Mouse (Mus musculus): ENCODE data around the gene Zfp219. TPM values are rescaled to one million over a fixed set of nuclear protein-coding genes. Genes with fewer than 3 reads are reported as not detected.

Gene Zfp219
- polyA plus RNA-seq, 1 experiment from 2014 or later, result 33.7 TPM

- no peaks in the 10 kb centered on the region for H3K9me3 ChIP-seq (replicated peaks)
- no peaks in the 10 kb centered on the region for H3K27me3 ChIP-seq
- WGBS, result 4% methylated on average over 9 of the region's 9 CpGs
- peak overlapping the region; percentile 34; the same call in 1 of the 2 replicates for H3K27ac ChIP-seq (replicated peaks)
- H3K4me3 ChIP-seq (replicated peaks), result peak overlapping the region; percentile 21
- 0 out of 2 replicates have a peak, but pooled peaks have one; percentile 16 for ATAC-seq (ENCODE audit: insufficient number of reproducible peaks, low FRiP score, low TSS enrichment, low read depth)
- peaks cover 46% of the 10 kb centered on the region for H3K4me1 ChIP-seq
- H3K36me3 ChIP-seq, result peaks cover 27% of the 10 kb centered on the region
- no peak overlapping the region for H3K9ac ChIP-seq
- H3K4me2 ChIP-seq (replicated peaks), result peak overlapping the region; percentile 39
Observed at GRCm38 (mm10) chr14:52010446-52011111, 10.0 kb downstream of the Zfp219 start.

GRCm38 (mm10) chr14:52009841-52010240, 10.7 kb downstream of the Zfp219 start:
- Histone ChIP-seq H3K4me2 (replicated peaks) (peak overlapping the region; percentile 39; the same call in 1 of the 2 replicates), H3K9ac (no peak overlapping the region), H3K4me1 (peaks cover 41% of the 10 kb centered on the region), H3K27ac (replicated peaks) (no peak overlapping the region), H3K27me3 (no peaks in the 10 kb centered on the region), H3K4me3 (replicated peaks) (no peak overlapping the region), H3K9me3 (replicated peaks) (no peaks in the 10 kb centered on the region), H3K36me3 (peaks cover 33% of the 10 kb centered on the region)
- 63% methylated on average over 6 of the region's 6 CpGs for WGBS
- ATAC-seq (ENCODE audit: insufficient number of reproducible peaks, low FRiP score, low TSS enrichment, low read depth), result no peak

- Histone ChIP-seq H3K9ac (no peak overlapping the region), H3K27me3 (no peaks in the 10 kb centered on the region), H3K9me3 (replicated peaks) (no peaks in the 10 kb centered on the region), H3K4me1 (peaks cover 41% of the 10 kb centered on the region), H3K27ac (replicated peaks) (no peak overlapping the region), H3K4me3 (replicated peaks) (peak overlapping the region; percentile 14; the same call in 1 of the 2 replicates), H3K36me3 (peaks cover 38% of the 10 kb centered on the region), H3K4me2 (replicated peaks) (peak overlapping the region; percentile 37)
- no peak for ATAC-seq (ENCODE audit: insufficient number of reproducible peaks, low FRiP score, low TSS enrichment, low read depth)
- WGBS, result 49% methylated on average over 26 of the region's 26 CpGs
Observed at GRCm38 (mm10) chr14:52009361-52009760, 11.2 kb downstream of the Zfp219 start.

- H3K4me1 ChIP-seq, result peaks cover 36% of the 10 kb centered on the region
- WGBS, result 52% methylated on average over 38 of the region's 38 CpGs
- H3K27ac ChIP-seq (replicated peaks), result no peak overlapping the region
- peak overlapping the region; percentile 37 for H3K4me2 ChIP-seq (replicated peaks)
- peak; percentile 76 for ATAC-seq (ENCODE audit: insufficient number of reproducible peaks, low FRiP score, low TSS enrichment, low read depth)
- H3K27me3 ChIP-seq, result no peaks in the 10 kb centered on the region
- peaks cover 46% of the 10 kb centered on the region for H3K36me3 ChIP-seq
- peak overlapping the region; percentile 14 for H3K4me3 ChIP-seq (replicated peaks)
- H3K9ac ChIP-seq, result no peak overlapping the region
- no peaks in the 10 kb centered on the region for H3K9me3 ChIP-seq (replicated peaks)
Observed at GRCm38 (mm10) chr14:52008321-52009203, 12.0 kb downstream of the Zfp219 start.

- no peaks in the 10 kb centered on the region for H3K27me3 ChIP-seq
- H3K9ac ChIP-seq, result no peak overlapping the region
- H3K4me2 ChIP-seq (replicated peaks), result no peak overlapping the region
- ATAC-seq (ENCODE audit: insufficient number of reproducible peaks, low FRiP score, low TSS enrichment, low read depth), result no peak
- H3K4me3 ChIP-seq (replicated peaks), result no peak overlapping the region
- H3K27ac ChIP-seq (replicated peaks), result no peak overlapping the region
- peaks cover 30% of the 10 kb centered on the region for H3K4me1 ChIP-seq
- no peaks in the 10 kb centered on the region for H3K9me3 ChIP-seq (replicated peaks)
- peaks cover 64% of the 10 kb centered on the region for H3K36me3 ChIP-seq
- WGBS, result 92% methylated on average over 23 of the region's 23 CpGs
Observed at GRCm38 (mm10) chr14:52006771-52007170, 13.8 kb downstream of the Zfp219 start.

GRCm38 (mm10) chr14:52006241-52006640, 14.3 kb downstream of the Zfp219 start:
- H3K9ac ChIP-seq, result no peak overlapping the region

GRCm38 (mm10) chr14:52005616-52006015, 14.9 kb downstream of the Zfp219 start:
- H3K36me3 ChIP-seq, result peaks cover 71% of the 10 kb centered on the region
- no peak overlapping the region for H3K4me3 ChIP-seq (replicated peaks)
- no peak for ATAC-seq (ENCODE audit: insufficient number of reproducible peaks, low FRiP score, low TSS enrichment, low read depth)
- no peaks in the 10 kb centered on the region for H3K27me3 ChIP-seq
- H3K9ac ChIP-seq, result no peak overlapping the region
- no peak overlapping the region for H3K4me2 ChIP-seq (replicated peaks)
- WGBS, result 75% methylated on average over 6 of the region's 6 CpGs
- H3K27ac ChIP-seq (replicated peaks), result no peak overlapping the region
- H3K9me3 ChIP-seq (replicated peaks), result no peaks in the 10 kb centered on the region
- H3K4me1 ChIP-seq, result peaks cover 26% of the 10 kb centered on the region

More at GRCm38 (mm10) chr14:52006241-52006640, 14.3 kb downstream of the Zfp219 start:
- Histone ChIP-seq H3K9me3 (replicated peaks) (no peaks in the 10 kb centered on the region), H3K27ac (replicated peaks) (no peak overlapping the region), H3K4me2 (replicated peaks) (no peak overlapping the region), H3K27me3 (no peaks in the 10 kb centered on the region), H3K4me1 (peaks cover 29% of the 10 kb centered on the region), H3K36me3 (peaks cover 65% of the 10 kb centered on the region), H3K4me3 (replicated peaks) (no peak overlapping the region)
- ATAC-seq (ENCODE audit: insufficient number of reproducible peaks, low FRiP score, low TSS enrichment, low read depth), result no peak
- 70% methylated on average over 8 of the region's 8 CpGs for WGBS

- H3K4me1 ChIP-seq, result peaks cover 21% of the 10 kb centered on the region
- no peak overlapping the region for H3K27ac ChIP-seq (replicated peaks)
- H3K4me2 ChIP-seq (replicated peaks), result no peak overlapping the region
- H3K36me3 ChIP-seq, result peaks cover 76% of the 10 kb centered on the region
- H3K9me3 ChIP-seq (replicated peaks), result no peaks in the 10 kb centered on the region
- H3K4me3 ChIP-seq (replicated peaks), result no peak overlapping the region
- H3K9ac ChIP-seq, result no peak overlapping the region
- H3K27me3 ChIP-seq, result no peaks in the 10 kb centered on the region
- 78% methylated on average over 7 of the region's 7 CpGs for WGBS
- ATAC-seq (ENCODE audit: insufficient number of reproducible peaks, low FRiP score, low TSS enrichment, low read depth), result no peak
Observed at GRCm38 (mm10) chr14:52005141-52005540, 15.4 kb downstream of the Zfp219 start.

GRCm38 (mm10) chr14:52003981-52004495, 16.5 kb downstream of the Zfp219 start:
- ATAC-seq (ENCODE audit: insufficient number of reproducible peaks, low FRiP score, low TSS enrichment, low read depth), result no peak
- peaks cover 10% of the 10 kb centered on the region for H3K4me1 ChIP-seq
- no peak overlapping the region for H3K9ac ChIP-seq
- H3K27ac ChIP-seq (replicated peaks), result no peak overlapping the region
- no peaks in the 10 kb centered on the region for H3K9me3 ChIP-seq (replicated peaks)
- peaks cover 86% of the 10 kb centered on the region for H3K36me3 ChIP-seq
- no peak overlapping the region for H3K4me3 ChIP-seq (replicated peaks)
- 46% methylated on average over 16 of the region's 16 CpGs for WGBS
- H3K4me2 ChIP-seq (replicated peaks), result no peak overlapping the region
- no peaks in the 10 kb centered on the region for H3K27me3 ChIP-seq

- no peaks in the 10 kb centered on the region for H3K27me3 ChIP-seq
- no peaks in the 10 kb centered on the region for H3K4me1 ChIP-seq
- no peak for ATAC-seq (ENCODE audit: insufficient number of reproducible peaks, low FRiP score, low TSS enrichment, low read depth)
- H3K4me3 ChIP-seq (replicated peaks), result no peak overlapping the region
- H3K27ac ChIP-seq (replicated peaks), result no peak overlapping the region
- no peak overlapping the region for H3K9ac ChIP-seq
- WGBS, result 93% methylated on average over 14 of the region's 14 CpGs
- no peaks in the 10 kb centered on the region for H3K9me3 ChIP-seq (replicated peaks)
- H3K36me3 ChIP-seq, result peaks cover 88% of the 10 kb centered on the region
- no peak overlapping the region for H3K4me2 ChIP-seq (replicated peaks)
Observed at GRCm38 (mm10) chr14:51997483-51997882, 23.1 kb downstream of the Zfp219 start.

- Histone ChIP-seq H3K9me3 (replicated peaks) (no peaks in the 10 kb centered on the region), H3K4me2 (replicated peaks) (no peak overlapping the region), H3K9ac (no peak overlapping the region), H3K27ac (replicated peaks) (no peak overlapping the region), H3K4me1 (no peaks in the 10 kb centered on the region), H3K27me3 (no peaks in the 10 kb centered on the region), H3K36me3 (peaks cover 88% of the 10 kb centered on the region), H3K4me3 (replicated peaks) (no peak overlapping the region)
- 66% methylated on average over 17 of the region's 17 CpGs for WGBS
- ATAC-seq (ENCODE audit: insufficient number of reproducible peaks, low FRiP score, low TSS enrichment, low read depth), result 0 out of 2 replicates have a peak, but pooled peaks have one; percentile 32
Observed at GRCm38 (mm10) chr14:51996866-51997265, 23.7 kb downstream of the Zfp219 start.

All from embryonic facial prominence, embryonic 15.5 days (tissue).